Mouse (Mus musculus) regulatory T cell (primary cell): ENCODE data around the gene Rnf6.
"Not testable (repeated sequence)": the region's sequence is repeated elsewhere in the genome, so short reads cannot be mapped to it uniquely, and the experiment has no call there.

Experiments used
- in situ Hi-C: fragments of 300-600 bp; cut with MboI, MseI; formaldehyde crosslinking; loops from one replicate; pipeline ENCODE4 v1.15.1; 2025; ENCODE audit warnings: high pct_unique_total_duplicates

The Rnf6 gene

GRCm38 (mm10) chr5:146230864-146231654, 9.7 kb upstream of the Rnf6 start, which contains the start of gene Cdk8:
TSS of gene Cdk8 (plus strand) at chr5:146231230.
- in situ Hi-C loops = loop anchor here (25.0 kb wide), 2 partner anchors 581 to 1181 kb away; partner anchors contain the start of gene Flt3

GRCm38 (mm10) chr5:146229869-146230650, 8.7 kb upstream of the Rnf6 start:
- in situ Hi-C loops = loop anchor here (10.0 to 25.0 kb wide), 3 partner anchors 582 to 1182 kb away; partner anchors contain the start of gene Flt3

- in situ Hi-C loops = loop anchor here (10.0 to 25.0 kb wide), 3 partner anchors 585 to 1185 kb away; partner anchors contain the start of gene Flt3
Measured at GRCm38 (mm10) chr5:146227496-146227895, 6.1 kb upstream of the Rnf6 start.

GRCm38 (mm10) chr5:146223786-146224185, 2.4 kb upstream of the Rnf6 start:
- in situ Hi-C loops = loop anchor here (10.0 to 25.0 kb wide), 2 partner anchors 831 to 1639 kb away; partner anchors contain the start of gene Pomp

- in situ Hi-C loops = loop anchor here (10.0 to 25.0 kb wide), 2 partner anchors 833 to 1641 kb away; partner anchors contain the start of gene Pomp
Measured at GRCm38 (mm10) chr5:146221722-146222121, 367 bp upstream of the Rnf6 start.

- in situ Hi-C loops = loop anchor here (10.0 to 25.0 kb wide), 2 partner anchors 834 to 1642 kb away; partner anchors contain the start of gene Pomp
Measured at GRCm38 (mm10) chr5:146220501-146220878, 865 bp downstream of the Rnf6 start.

- in situ Hi-C loops = loop anchor here (25.0 kb wide), 1 partner anchor 1657 kb away; the partner anchor contains the start of gene Pomp
Measured at GRCm38 (mm10) chr5:146205537-146205936, 15.8 kb downstream of the Rnf6 start.

GRCm38 (mm10) chr5:146203921-146204320, 17.4 kb downstream of the Rnf6 start:
- in situ Hi-C loops = loop anchor here (25.0 kb wide), 1 partner anchor 1658 kb away; the partner anchor contains the start of gene Pomp

- in situ Hi-C loops = loop anchor here (25.0 kb wide), 1 partner anchor 1662 kb away; the partner anchor contains the start of gene Pomp
Measured at GRCm38 (mm10) chr5:146200580-146200979, 20.8 kb downstream of the Rnf6 start.

- in situ Hi-C loops = no loop called here
Measured at GRCm38 (mm10) chr5:146199540-146199939, 21.8 kb downstream of the Rnf6 start.

GRCm38 (mm10) chr5:146199073-146199472, 22.3 kb downstream of the Rnf6 start:
- in situ Hi-C loops = no loop called here

- in situ Hi-C loops = loop anchor here (5.0 kb wide), 1 partner anchor 109 kb away; no protein-coding TSS in a partner anchor
Measured at GRCm38 (mm10) chr5:146193360-146193759, 28.0 kb downstream of the Rnf6 start.

- in situ Hi-C loops = loop anchor here (5.0 kb wide), 1 partner anchor 112 kb away; no protein-coding TSS in a partner anchor
Measured at GRCm38 (mm10) chr5:146190501-146191269, 30.7 kb downstream of the Rnf6 start.

- in situ Hi-C loops = loop anchor here (5.0 kb wide), 1 partner anchor 112 kb away; no protein-coding TSS in a partner anchor
Measured at GRCm38 (mm10) chr5:146190093-146190492, 31.3 kb downstream of the Rnf6 start.

GRCm38 (mm10) chr5:146188712-146189111, 32.6 kb downstream of the Rnf6 start:
- in situ Hi-C loops = no loop called here

GRCm38 (mm10) chr5:146188144-146188543, 33.2 kb downstream of the Rnf6 start:
- in situ Hi-C loops = no loop called here

GRCm38 (mm10) chr5:146187441-146187840, 33.9 kb downstream of the Rnf6 start:
- in situ Hi-C loops = not testable (repeated sequence)

GRCm38 (mm10) chr5:146185204-146185603, 36.2 kb downstream of the Rnf6 start, which contains the start of gene 1700001J03Rik:
TSS of gene 1700001J03Rik (minus strand) at chr5:146185304.
- in situ Hi-C loops = not testable (repeated sequence)

- in situ Hi-C loops = loop anchor here (25.0 kb wide), 1 partner anchor 1460 kb away; no protein-coding TSS in a partner anchor
Measured at GRCm38 (mm10) chr5:146172744-146173143, 48.6 kb downstream of the Rnf6 start.

- in situ Hi-C loops = loop anchor here (25.0 kb wide), 1 partner anchor 1458 kb away; no protein-coding TSS in a partner anchor
Measured at GRCm38 (mm10) chr5:146170621-146171020, 50.7 kb downstream of the Rnf6 start, which contains the start of gene Gm6309. TSS of gene Gm6309 (minus strand) at chr5:146170721.
